Mouse (Mus musculus) adrenal gland, postnatal 4 days (tissue): ENCODE data around the gene Mobp. TPM values are rescaled to one million over a fixed set of nuclear protein-coding genes. Genes with fewer than 3 reads are reported as not detected.
A peak's percentile ranks its signal among the peaks of the same experiment; 100 is the strongest.

Experiments used
- DNase-seq, 2 experiments: peaks; one replicate each; pipeline ENCODE4 v3.0.0; 2021 to 2022; ENCODE audit warnings: low spot score in 2 of 2, mixed read lengths in 2 of 2
- total RNA-seq, 2 experiments: library from RNA; stranded (reverse); gene quantifications; 2 replicates each; pipeline ENCODE4 v1.2.3; 2021

Mobp gene
- total RNA-seq, 2 experiments from 2014 or later, result not detected

- no peak for DNase-seq
Measured at GRCm38 (mm10) chr9:120134529-120135160, 14.9 kb upstream of the Mobp start.

DNA sequence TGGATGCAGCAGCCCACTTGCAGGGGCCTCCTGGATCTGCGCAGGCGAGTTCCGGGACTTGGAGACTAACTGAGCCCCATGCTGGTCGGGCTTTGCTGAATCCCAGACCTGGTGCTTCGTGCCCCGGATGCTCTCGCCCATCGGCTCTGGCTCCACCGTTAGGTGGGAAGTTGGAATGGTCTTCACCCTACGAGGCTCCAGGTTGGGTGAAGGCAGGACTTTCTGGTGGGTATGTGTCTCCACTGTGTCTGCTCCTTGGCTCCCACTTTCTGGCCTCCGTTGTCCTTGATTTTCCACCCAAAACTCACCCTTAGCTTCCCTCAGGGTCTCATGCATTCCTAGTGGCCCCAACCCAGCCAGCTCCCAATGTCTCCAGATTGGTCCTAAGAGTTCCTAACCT, 14.1 kb upstream of the Mobp start:
- DNase-seq, result no peak

DNA sequence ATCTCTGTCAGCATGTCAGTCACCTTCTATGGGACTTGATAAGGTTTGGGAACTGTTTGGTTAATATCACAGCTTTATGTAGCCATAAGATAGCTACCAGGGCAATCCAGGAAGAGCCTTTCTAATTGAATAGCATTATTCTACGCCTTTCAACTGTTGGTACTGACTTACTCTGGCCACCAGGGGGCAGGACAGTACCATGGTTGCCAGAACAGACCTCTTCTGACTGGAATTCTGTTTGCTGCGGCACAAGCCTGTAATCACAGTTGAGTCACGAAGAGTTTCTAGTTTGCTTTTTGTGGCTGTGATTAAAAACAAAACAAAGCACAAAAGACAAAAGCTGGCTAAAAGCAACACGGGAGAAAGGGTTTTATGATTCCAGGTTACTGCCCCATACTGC, 8.9 kb upstream of the Mobp start:
- DNase-seq, result peak; percentile 32 to 63

DNA sequence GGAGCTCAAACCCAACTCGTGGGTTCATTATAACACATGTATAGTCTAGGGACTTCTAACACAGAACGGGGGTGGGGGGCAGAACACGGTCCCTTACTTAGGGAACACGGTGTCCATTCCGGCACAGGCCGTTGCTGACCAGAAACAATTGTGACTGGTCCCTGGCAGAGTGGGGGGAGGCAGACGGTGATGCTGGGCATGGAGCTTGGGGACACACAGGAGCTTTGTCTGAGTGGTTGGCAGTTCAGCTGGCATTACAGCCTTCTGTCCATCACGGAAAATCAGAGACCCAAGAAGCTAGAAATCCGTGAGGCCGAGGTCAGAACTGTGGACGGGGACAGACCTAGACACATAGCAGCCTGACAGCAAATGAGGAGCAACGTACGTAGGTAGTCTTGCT, 5.0 kb upstream of the Mobp start:
- no peak for DNase-seq

DNA sequence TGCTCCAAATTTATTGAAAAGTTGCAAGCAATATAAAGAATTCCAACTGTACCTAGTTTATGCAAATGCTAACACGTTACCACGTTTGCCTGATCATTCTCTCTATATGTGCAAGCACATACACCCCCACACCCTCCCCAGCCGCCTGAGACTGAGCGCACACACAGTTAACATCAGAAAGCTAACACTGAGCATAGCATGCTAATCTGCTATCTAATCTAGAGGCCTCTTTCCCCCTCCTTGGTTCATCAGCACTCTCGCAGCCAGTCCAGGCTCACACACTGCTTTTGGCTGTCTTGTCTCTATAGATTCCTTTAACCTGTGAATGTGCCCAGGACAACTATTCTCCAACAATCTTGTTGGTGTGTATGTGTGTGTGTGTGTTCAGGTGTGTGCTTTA, 1.6 kb downstream of the Mobp start:
- DNase-seq, result no peak

GRCm38 (mm10) chr9:120151906-120152399, 2.4 kb downstream of the Mobp start:
- DNase-seq, result no peak

DNA sequence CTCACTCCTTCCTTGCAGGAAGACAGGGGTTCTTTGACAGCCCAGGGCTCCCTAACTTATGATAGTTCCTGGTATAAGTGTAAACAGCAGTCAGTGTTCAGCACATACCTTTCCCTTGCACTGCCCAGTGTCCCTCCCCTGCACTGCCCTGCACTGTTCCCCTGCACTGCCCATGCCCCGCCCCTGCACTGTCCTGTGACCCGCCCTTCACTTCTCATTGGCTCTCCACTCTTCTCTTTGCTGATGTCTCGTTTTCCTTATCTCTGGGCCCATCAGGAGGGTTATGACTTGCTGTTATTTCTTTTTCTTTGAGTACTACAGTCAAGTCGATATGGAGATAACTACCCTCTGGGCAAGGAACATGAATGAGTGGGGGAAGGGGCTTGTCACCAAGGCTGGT, 8.5 kb downstream of the Mobp start:
- no peak for DNase-seq

DNA sequence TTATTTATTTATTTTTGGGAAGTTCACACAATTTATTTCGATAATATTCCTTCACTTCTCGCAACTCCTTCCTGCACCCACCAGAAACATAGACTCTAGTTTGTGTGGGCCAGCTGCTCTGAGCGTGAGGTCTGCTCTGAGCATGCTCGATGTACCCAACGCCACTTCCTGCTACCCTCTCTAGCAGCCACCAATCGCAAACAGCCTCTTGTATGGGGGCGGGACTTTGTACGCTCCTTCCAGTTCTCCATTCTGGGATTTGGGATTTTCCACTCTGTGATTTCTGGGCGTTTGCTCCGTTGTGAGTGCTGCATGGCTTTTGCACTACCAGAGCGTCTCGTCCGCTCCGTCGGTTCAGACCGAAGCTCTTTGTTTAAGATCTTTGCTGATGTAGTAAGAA, 14.4 kb downstream of the Mobp start:
- DNase-seq, result no peak

DNA sequence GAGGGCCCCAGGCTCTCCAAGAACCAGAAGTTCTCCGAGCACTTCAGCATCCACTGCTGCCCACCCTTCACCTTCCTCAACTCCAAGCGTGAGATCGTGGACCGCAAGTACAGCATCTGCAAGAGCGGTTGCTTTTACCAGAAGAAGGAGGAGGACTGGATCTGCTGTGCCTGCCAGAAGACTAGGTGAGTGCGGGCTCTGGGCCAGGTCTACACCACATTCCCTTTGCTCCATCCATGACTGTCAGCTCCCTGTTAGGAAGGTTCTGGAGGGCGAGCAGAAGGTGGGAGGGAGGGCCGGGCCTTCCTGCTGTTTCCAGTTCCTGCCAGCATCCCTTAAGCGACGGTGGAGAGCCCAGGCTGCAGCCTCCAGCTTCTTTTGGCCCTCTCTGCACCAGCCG, 18.3 kb downstream of the Mobp start:
- DNase-seq, result no peak

DNA sequence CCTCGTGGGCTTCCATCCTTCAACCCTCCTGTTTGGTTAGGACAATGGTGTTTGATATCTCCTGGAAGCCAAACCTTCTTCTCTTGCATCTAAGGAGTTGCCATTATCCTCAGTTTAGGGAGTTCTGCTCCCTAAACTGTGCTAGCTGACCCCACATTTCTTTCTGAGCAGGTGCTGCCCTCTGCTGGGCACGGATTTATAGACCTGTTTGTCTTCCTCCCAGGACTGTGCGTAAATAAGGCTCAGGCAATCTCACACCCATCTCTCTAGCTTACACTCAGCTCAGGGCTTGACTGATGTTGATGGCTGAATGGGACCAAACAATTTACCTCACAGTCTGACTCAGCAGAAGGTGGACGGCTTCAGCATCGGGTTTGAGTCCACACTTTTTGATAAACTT, 21.8 kb downstream of the Mobp start:
- DNase-seq, result peak in 1 of 2 experiments; percentile 53

- no peak for DNase-seq
Measured at GRCm38 (mm10) chr9:120174436-120175137, 25.1 kb downstream of the Mobp start.

- no peak for DNase-seq
Measured at GRCm38 (mm10) chr9:120178813-120179212, 29.3 kb downstream of the Mobp start.

DNA sequence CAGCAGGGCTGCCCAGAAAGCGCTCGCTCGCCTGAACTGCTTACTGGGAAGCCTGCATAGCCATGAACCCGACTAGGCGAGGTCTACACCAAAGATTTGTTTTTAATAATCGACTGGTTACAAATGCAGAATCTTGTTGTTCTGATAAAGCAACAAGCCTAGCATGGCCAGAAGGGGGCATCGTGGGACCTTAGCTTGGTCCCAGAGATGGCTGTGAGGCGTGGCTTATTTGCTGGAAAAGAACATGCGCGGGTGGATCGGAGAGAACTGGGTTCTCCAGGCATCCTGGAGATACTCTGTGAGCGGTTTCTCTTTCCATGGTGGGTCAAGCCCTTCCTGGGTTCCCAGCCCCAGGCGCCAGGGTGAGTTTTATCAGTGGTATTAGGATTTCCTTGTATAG, 35.0 kb downstream of the Mobp start:
- DNase-seq, result no peak

GRCm38 (mm10) chr9:120186856-120187255, 37.3 kb downstream of the Mobp start:
- DNase-seq, result no peak

GRCm38 (mm10) chr9:120190891-120191290, 41.4 kb downstream of the Mobp start:
- no peak for DNase-seq

DNA sequence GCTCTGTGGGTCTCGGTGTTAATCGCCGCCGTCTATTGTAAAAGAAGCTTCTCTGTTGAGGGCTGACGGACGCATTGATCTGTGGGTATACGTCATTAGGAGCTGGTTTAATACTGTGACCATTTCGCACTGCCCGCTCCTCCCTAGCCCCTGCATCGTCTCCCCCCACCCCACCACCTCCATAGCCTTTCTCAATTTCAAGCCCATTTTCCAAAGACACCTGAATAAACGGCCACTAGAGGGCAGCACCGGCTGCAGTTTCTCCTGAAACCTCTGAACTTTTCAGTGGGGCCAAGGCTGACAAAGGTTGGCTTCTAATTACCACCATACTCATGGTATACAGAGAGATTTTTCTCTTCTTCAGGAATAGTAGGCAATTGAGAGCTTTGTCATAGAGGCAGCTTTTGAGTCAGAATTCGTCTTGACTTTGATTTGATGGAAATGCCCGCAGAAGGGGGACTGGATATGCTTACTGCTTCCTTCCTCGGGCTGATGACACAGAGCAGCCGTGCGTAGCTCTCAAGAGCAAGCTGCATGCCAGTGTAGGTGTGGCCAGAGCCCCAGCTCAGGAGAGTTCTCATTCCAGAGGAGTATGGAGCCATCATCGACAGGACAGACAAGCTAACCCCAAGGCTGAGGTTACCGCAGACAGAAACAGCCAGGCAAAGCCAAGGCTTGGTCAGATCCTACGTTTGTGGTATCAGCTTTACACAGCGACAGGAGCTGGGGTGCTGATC, 42.0 kb downstream of the Mobp start:
- DNase-seq, result peak; percentile 52 to 70

GRCm38 (mm10) chr9:120192742-120193141, 43.2 kb downstream of the Mobp start:
- no peak for DNase-seq

- DNase-seq, result no peak
Measured at GRCm38 (mm10) chr9:120200873-120201272, 51.4 kb downstream of the Mobp start.

DNA sequence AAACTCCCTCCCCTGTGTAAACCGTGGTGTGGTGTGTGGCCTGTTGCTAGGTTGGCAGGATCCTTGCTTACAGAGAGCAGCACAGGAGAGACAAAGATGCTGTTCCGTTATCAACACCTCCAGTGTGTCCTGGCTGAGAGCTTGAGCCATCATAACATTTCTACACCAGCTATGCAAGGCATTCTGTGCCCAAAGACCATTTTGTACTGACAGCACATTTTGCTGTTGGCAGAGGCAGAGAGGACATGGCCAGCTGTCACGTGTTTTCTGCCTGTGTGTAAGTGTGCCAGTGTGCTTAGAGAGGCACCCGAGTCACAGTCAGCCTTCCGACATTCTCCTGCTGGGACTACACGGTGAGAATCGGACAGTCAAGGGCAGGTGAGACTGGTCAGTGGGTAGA, 52.2 kb downstream of the Mobp start:
- DNase-seq, result no peak

DNA sequence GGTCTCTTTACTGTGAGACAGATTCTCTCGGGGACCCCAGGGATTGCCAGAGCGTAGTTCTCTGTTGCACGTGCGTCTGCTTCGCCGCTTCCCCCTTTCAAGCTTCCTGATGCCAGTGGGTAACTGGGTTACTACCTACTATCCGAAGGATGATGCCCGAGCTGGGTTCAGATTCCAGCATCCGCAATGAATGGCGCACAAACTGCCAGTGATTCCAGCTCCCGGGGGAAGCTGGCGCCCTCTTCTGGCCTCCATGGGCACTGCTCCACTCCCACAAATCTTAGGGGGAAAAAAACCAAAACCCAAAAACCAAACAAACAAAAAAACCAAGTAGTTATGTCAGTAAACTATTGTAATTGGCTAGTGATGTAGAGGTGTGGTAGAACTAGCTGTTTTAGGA, 53.2 kb downstream of the Mobp start:
- no peak for DNase-seq

- DNase-seq, result no peak
Measured at GRCm38 (mm10) chr9:120203936-120204335, 54.4 kb downstream of the Mobp start.

DNA sequence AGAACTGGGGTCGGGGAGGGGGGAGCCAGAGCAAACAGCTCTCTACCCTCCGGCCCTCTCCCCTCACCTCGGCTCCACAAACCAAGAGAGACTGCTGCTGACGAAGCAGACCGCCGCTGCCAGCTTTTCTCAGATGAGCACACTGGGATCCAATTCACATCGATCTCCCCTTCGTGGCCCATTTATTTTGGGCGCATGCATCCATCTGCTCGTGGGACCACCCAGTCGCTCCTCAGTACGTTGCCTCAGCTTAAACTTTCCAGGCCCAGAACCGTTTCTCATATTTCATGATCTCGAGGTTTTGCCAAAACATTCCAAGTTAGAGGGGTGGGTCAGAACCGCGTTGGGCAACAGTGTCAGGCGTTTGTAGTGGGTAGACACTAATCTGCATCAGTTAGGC, 57.4 kb downstream of the Mobp start:
- no peak for DNase-seq
